11 mouse cellular contexts compared by ENCODE assay signal in genomic region chr2:39097993-39098392, GRCm38 (mm10). TPM values are rescaled to one million over a fixed set of nuclear protein-coding genes. Genes with fewer than 3 reads are reported as not detected.
DNase-seq lines count a peak whose midpoint lies in the region; ATAC-seq and TF ChIP-seq lines count a peak whose summit lies in the region.
"Had no signal": no experiment of that assay in that cellular context is flagged by ENCODE, and none has a peak within 500 bp of the region (broad histone marks: within the 10 kb centered on the region; RNA-seq: fewer than 3 reads in every experiment).

No protein-coding gene starts in this region.

- no peak overlapping the region for H3K4me2 ChIP-seq in heart, embryonic 12.5 days
- H3K4me2 ChIP-seq: midbrain, embryonic 12.5 days had no signal

- no peak for ATAC-seq in CD4-positive, CD25-positive, alpha-beta regulatory T cell, adult 4 months
- no peak for ATAC-seq in heart, embryonic 12.5 days (ENCODE audit: insufficient number of reproducible peaks, low FRiP score)

- no peaks in the 10 kb centered on the region for H3K27me3 ChIP-seq in heart, embryonic 12.5 days (replicated peaks)
- H3K27me3 ChIP-seq: midbrain, embryonic 12.5 days had no signal

- H3K27ac ChIP-seq in layer of hippocampus, adult 2 months = no peak overlapping the region
- no peak overlapping the region for H3K27ac ChIP-seq in heart, embryonic 12.5 days (ENCODE audit: poor library complexity, severe bottlenecking)
- H3K27ac ChIP-seq: left cerebral cortex, adult 2 months; midbrain, embryonic 12.5 days had no signal

- no peak overlapping the region for H3K4me3 ChIP-seq in layer of hippocampus, adult 2 months
- no peak overlapping the region for H3K4me3 ChIP-seq in heart, embryonic 12.5 days
- H3K4me3 ChIP-seq: left cerebral cortex, adult 2 months; midbrain, embryonic 12.5 days had no signal

- H3K9ac ChIP-seq in heart, embryonic 12.5 days = no peak overlapping the region
- H3K9ac ChIP-seq: midbrain, embryonic 12.5 days had no signal

- H3K9me3 ChIP-seq in heart, embryonic 12.5 days (replicated peaks) = no peaks in the 10 kb centered on the region
- H3K9me3 ChIP-seq: midbrain, embryonic 12.5 days had no signal

- H3K4me1 ChIP-seq in heart, embryonic 12.5 days (replicated peaks) = no peaks in the 10 kb centered on the region
- H3K4me1 ChIP-seq: midbrain, embryonic 12.5 days had no signal

- peak; percentile 50 for DNase-seq in CD4-positive, CD25-positive, alpha-beta regulatory T cell, adult 2 months (ENCODE audit: low read depth, low spot score)
- no peak for DNase-seq in layer of hippocampus, adult 2 months (ENCODE audit: low spot score in 2 of 2)
- no peak for DNase-seq in layer of hippocampus, postnatal 14 days (ENCODE audit: low spot score in 2 of 2)
- peak; percentile 21 for DNase-seq in brain, adult 2 months (ENCODE audit: low read depth, low spot score)
- DNase-seq in retina, postnatal 1 day = peak; percentile 3
- DNase-seq in layer of hippocampus, adult 11-12 months (ENCODE audit: low spot score) = no peak
- DNase-seq: heart, postnatal 4 days had no signal

- peak; percentile 49 for TF ChIP-seq CTCF in layer of hippocampus, adult 2 months (conservative IDR thresholded peaks at IDR 0.05)

- H3K36me3 ChIP-seq in heart, embryonic 12.5 days = peaks cover 29% of the 10 kb centered on the region

RNA-seq across cellular contexts. Expression of gene Golga1, which starts 32.7 kb away (rescaled TPM):
- polyA plus RNA-seq in CD4-positive, CD25-positive, alpha-beta regulatory T cell, adult 4 months (2017; shearing (Covaris generic)) = 10 to 100 TPM; 36.5 to 36.6 TPM
- total RNA-seq in layer of hippocampus, adult 2 months (2021) = 10 to 100 TPM; 36.2 to 42.5 TPM
- total RNA-seq in layer of hippocampus, postnatal 14 days (2021) = 10 to 100 TPM; 29.1 to 37.7 TPM
- polyA plus RNA-seq in heart, embryonic 12.5 days (2016; fragmentation: Nextera tagmentation; extraction: Ambion mirVana) = 22.0 and 23.3 TPM in 2 replicates

Comparison
In these comparisons a context has a peak if more than half of its experiments do, and no peak if none do; other contexts are left out.
1. DNase-seq: peak in CD4-positive, CD25-positive, alpha-beta regulatory T cell, adult 2 months (single experiment), brain, adult 2 months (single experiment) and retina, postnatal 1 day (single experiment); none in layer of hippocampus, adult 2 months (0 of 2), layer of hippocampus, postnatal 14 days (0 of 2) and layer of hippocampus, adult 11-12 months (single experiment).